Comparison of ENCODE assay signal across 13 mouse cellular contexts in the genomic region with DNA sequence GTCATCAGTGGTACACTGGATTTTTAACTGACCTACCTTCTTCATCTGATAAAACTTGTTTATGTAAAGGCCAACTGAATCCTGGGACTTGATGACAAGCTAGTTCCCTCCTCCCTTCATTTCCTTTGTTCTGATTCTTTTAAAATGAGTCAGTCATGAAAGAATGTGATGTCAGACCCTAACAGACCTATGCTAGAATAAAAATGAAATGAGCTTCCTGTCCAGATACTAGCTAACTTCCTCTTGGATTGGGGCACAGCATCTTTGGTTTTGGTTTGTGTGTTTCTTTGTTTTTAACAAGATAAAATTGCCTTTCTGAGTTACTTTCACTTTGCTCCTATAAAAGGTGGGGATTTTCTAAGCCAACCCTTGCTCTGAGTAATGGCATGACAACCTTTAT.
"Had no signal": no experiment of that assay in that cellular context is flagged by ENCODE, and none has a peak within 500 bp of the region (broad histone marks: within the 10 kb centered on the region; RNA-seq: fewer than 3 reads in every experiment).

No protein-coding gene starts in this region.

- H3K4me2 ChIP-seq: kidney, embryonic 15.5 days; limb, embryonic 15.5 days; liver, embryonic 12.5 days; lung, embryonic 14.5 days; neural tube, embryonic 13.5 days had no signal

- H3K36me3 ChIP-seq: kidney, embryonic 15.5 days; limb, embryonic 15.5 days; liver, embryonic 12.5 days; midbrain, embryonic 10.5 days; neural tube, embryonic 13.5 days had no signal

- DNase-seq: kidney, postnatal 14 days; lung, embryonic 14.5 days; lung, postnatal 10 days; lung, postnatal 4 days; midbrain, embryonic 14.5 days; right cerebral cortex, postnatal 14 days; thymus, postnatal 14 days had no signal

- ATAC-seq: liver, embryonic 12.5 days had no signal

- H3K27me3 ChIP-seq: kidney, embryonic 15.5 days; limb, embryonic 15.5 days; liver, embryonic 12.5 days; neural tube, embryonic 13.5 days had no signal

- H3K9ac ChIP-seq: kidney, embryonic 15.5 days; limb, embryonic 15.5 days; liver, embryonic 12.5 days; lung, embryonic 14.5 days; neural tube, embryonic 13.5 days had no signal

- H3K27ac ChIP-seq: kidney, embryonic 15.5 days; left cerebral cortex, adult 2 months; limb, embryonic 15.5 days; liver, embryonic 12.5 days; midbrain, embryonic 10.5 days; neural tube, embryonic 13.5 days had no signal

- H3K4me1 ChIP-seq: kidney, embryonic 15.5 days; limb, embryonic 15.5 days; liver, embryonic 12.5 days; midbrain, embryonic 10.5 days; neural tube, embryonic 13.5 days had no signal

- H3K9me3 ChIP-seq: kidney, embryonic 15.5 days; limb, embryonic 15.5 days; liver, embryonic 12.5 days; midbrain, embryonic 10.5 days; neural tube, embryonic 13.5 days had no signal

- H3K4me3 ChIP-seq: kidney, embryonic 15.5 days; left cerebral cortex, adult 2 months; limb, embryonic 15.5 days; liver, embryonic 12.5 days; midbrain, embryonic 10.5 days; neural tube, embryonic 13.5 days had no signal
